Mouse (Mus musculus) erythroblast, embryonic 14.5 days (primary cell): ENCODE measurements around the gene Tspan11.

Experiments used
- GATA1 ChIP-seq: IDR thresholded peaks from 2 replicates; pipeline ENCODE4 v1.6.1; 2012; ENCODE audit warnings: low read length, inconsistent platforms, mixed read lengths
- TAL1 ChIP-seq: IDR thresholded peaks from 3 replicates; pipeline ENCODE4 v1.6.1; 2012; ENCODE audit warnings: low read length, inconsistent platforms, mixed read lengths

GRCm38 (mm10) chr6:127999118-127999517 is 111.7 kb downstream of the Tspan11 start:
- no peak for TF ChIP-seq TAL1
- TF ChIP-seq GATA1: no peak
